Mouse (Mus musculus): ENCODE data around the gene Ctnna3.

GRCm38 (mm10) chr10:64671469-64671868 lies 1241.6 kb downstream of the Ctnna3 start:
- TF ChIP-seq CTCF (IDR thresholded peaks at IDR 0.05; ENCODE audit: extremely low read depth, insufficient read depth, low read length) = no peak
- no peak for TF ChIP-seq POLR2A (IDR thresholded peaks at IDR 0.05; ENCODE audit: extremely low read depth, insufficient read depth, low read length)
